Comparison of ENCODE assay signal across 8 mouse cellular contexts in the genomic region with DNA sequence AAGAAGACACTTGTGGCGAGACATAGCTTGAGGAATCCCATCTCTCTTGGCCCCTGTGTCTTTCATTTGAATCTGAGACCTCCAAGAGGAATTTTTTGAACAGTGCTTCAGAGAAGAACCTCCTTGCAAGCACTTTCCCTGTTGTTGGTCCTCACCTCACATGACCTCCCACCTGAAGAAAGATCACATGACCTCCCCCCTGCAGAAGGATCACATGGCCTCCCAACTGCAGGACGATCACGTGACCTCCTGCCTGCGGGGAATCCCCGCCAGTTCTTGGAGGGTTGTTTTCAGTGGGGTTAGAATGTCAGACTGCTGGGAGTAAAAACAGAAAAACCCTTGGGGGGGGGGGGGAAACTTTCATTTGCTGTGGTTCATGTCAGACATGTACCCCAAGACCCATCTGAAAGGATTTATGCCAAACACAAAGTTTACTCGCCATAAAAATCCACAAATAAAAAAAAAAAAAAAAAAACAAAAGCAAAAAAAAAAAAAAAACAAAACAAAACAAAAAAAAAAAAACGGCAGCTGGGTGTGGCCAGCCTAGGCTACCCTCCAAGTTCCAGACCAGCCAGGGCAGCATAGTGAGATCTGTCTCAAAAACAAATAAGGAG.
DNase-seq lines count a peak whose midpoint lies in the region; ATAC-seq and TF ChIP-seq lines count a peak whose summit lies in the region.

No protein-coding gene starts in this region.

- ATAC-seq in kidney, embryonic 14.5 days (ENCODE audit: low FRiP score, low TSS enrichment): 0 out of 2 replicates have a peak, but pooled peaks have one; percentile 26
- no peak for ATAC-seq in liver, embryonic 12.5 days

- intact Hi-C loops in gastrocnemius, adult 2 months (cut with DNase I): no loop called here
- intact Hi-C loops in gastrocnemius, postnatal 36 days (cut with DNase I): no loop called here

- no peaks in the 10 kb centered on the region for H3K27me3 ChIP-seq in kidney, embryonic 14.5 days (ENCODE audit: control insufficient read depth, insufficient read depth, low read length)
- H3K27me3 ChIP-seq in liver, embryonic 12.5 days (replicated peaks): no peaks in the 10 kb centered on the region

- peak overlapping the region; percentile 34 for H3K4me3 ChIP-seq in gastrocnemius, adult 2 months
- no peak overlapping the region for H3K4me3 ChIP-seq in kidney, embryonic 14.5 days (ENCODE audit: low read length)
- no peak overlapping the region for H3K4me3 ChIP-seq in liver, embryonic 12.5 days

- no peaks in the 10 kb centered on the region for H3K36me3 ChIP-seq in kidney, embryonic 14.5 days (ENCODE audit: control insufficient read depth, insufficient read depth, low read length)
- H3K36me3 ChIP-seq in liver, embryonic 12.5 days: no peaks in the 10 kb centered on the region

- peak; percentile 23 for DNase-seq in gastrocnemius, adult 2 months
- no peak for DNase-seq in gastrocnemius, postnatal 36 days
- DNase-seq in WW6 (ENCODE audit: low read depth, low spot score): peak; percentile 83
- DNase-seq in neural tube, embryonic 10.5 days (ENCODE audit: extremely low spot score, low spot score): peak; percentile 57
- DNase-seq in left cerebral cortex, adult 18-20 months (ENCODE audit: low spot score in 2 of 2): no peak
- DNase-seq in right cerebral cortex, postnatal 10 days (ENCODE audit: low spot score in 2 of 2): no peak

- H3K9me3 ChIP-seq in kidney, embryonic 14.5 days (ENCODE audit: control insufficient read depth, low read length): no peaks in the 10 kb centered on the region
- H3K9me3 ChIP-seq in liver, embryonic 12.5 days (replicated peaks): no peaks in the 10 kb centered on the region

- H3K4me2 ChIP-seq in kidney, embryonic 14.5 days (replicated peaks; ENCODE audit: low read depth, low read length): no peak overlapping the region
- H3K4me2 ChIP-seq in liver, embryonic 12.5 days: no peak overlapping the region

- H3K4me1 ChIP-seq in kidney, embryonic 14.5 days (ENCODE audit: control insufficient read depth, insufficient read depth, low read length): peaks cover 6% of the 10 kb centered on the region; the same call in 1 of the 2 replicates
- H3K4me1 ChIP-seq in liver, embryonic 12.5 days: no peaks in the 10 kb centered on the region

- no peak overlapping the region for H3K9ac ChIP-seq in kidney, embryonic 14.5 days (ENCODE audit: low read depth, low read length)
- H3K9ac ChIP-seq in liver, embryonic 12.5 days: no peak overlapping the region

- H3K27ac ChIP-seq in gastrocnemius, adult 2 months: no peak overlapping the region
- H3K27ac ChIP-seq in kidney, embryonic 14.5 days (ENCODE audit: low read depth, low read length): no peak overlapping the region
- H3K27ac ChIP-seq in liver, embryonic 12.5 days: no peak overlapping the region

- WGBS in kidney, embryonic 14.5 days: 20% methylated on average over 7 of the region's 7 CpGs
- WGBS in liver, embryonic 12.5 days (ENCODE audit: insufficient replicate concordance): 37% methylated on average over 7 of the region's 7 CpGs

- TF ChIP-seq CTCF in gastrocnemius, adult 2 months (IDR thresholded peaks at IDR 0.05): no peak

Comparison
In these comparisons a context has a peak if more than half of its experiments do, and no peak if none do; other contexts are left out.
1. DNase-seq: peak in gastrocnemius, adult 2 months (single experiment), WW6 (single experiment) and neural tube, embryonic 10.5 days (single experiment); none in gastrocnemius, postnatal 36 days (0 of 2), left cerebral cortex, adult 18-20 months (0 of 2) and right cerebral cortex, postnatal 10 days (0 of 2).